Mouse (Mus musculus): ENCODE results near the gene Defb33.

The Defb33 gene

GRCm38 (mm10) chr8:20892369-20892768, at the start of gene Defb33:
Defb33 (plus strand) TSS chr8:20892669.
- DNase-seq (ENCODE audit: low spot score) = no peak

- DNase-seq (ENCODE audit: low spot score) = no peak
Measured at GRCm38 (mm10) chr8:20874608-20875007, 17.9 kb upstream of the Defb33 start.

GRCm38 (mm10) chr8:20902527-20902926, 10.1 kb downstream of the Defb33 start, which contains the start of gene Gm15056:
Gm15056 (minus strand) TSS chr8:20902627.
- no peak for DNase-seq (ENCODE audit: low spot score)

- DNase-seq (ENCODE audit: low spot score) = no peak
Measured at GRCm38 (mm10) chr8:20907119-20907518, 14.7 kb downstream of the Defb33 start.

- no peak for DNase-seq (ENCODE audit: low spot score)
Measured at GRCm38 (mm10) chr8:20908256-20908655, 15.8 kb downstream of the Defb33 start.

- no peak for DNase-seq (ENCODE audit: low spot score)
Measured at GRCm38 (mm10) chr8:20912288-20912687, 19.8 kb downstream of the Defb33 start.

GRCm38 (mm10) chr8:20921971-20922370, 29.5 kb downstream of the Defb33 start, which contains the start of gene Gm6040:
Gm6040 (minus strand) TSS chr8:20922071.
- no peak for DNase-seq (ENCODE audit: low spot score)

- DNase-seq (ENCODE audit: low spot score) = no peak
Measured at GRCm38 (mm10) chr8:20944610-20945009, 52.1 kb downstream of the Defb33 start, which contains the start of gene AY761185. AY761185 (minus strand) TSS chr8:20944710.

All from embryo, embryonic 10.5 days (tissue).